Mouse (Mus musculus): Measurements from ENCODE around the gene Gm11939. TPM values are rescaled to one million over a fixed set of nuclear protein-coding genes. Genes with fewer than 3 reads are reported as not detected.
"Not testable (repeated sequence)": the region's sequence is repeated elsewhere in the genome, so short reads cannot be mapped to it uniquely, and the experiment has no call there.

Gm11939 gene
- total RNA-seq (2021), result not detected
- long read RNA-seq, experiment 1, result 0 reads
- long read RNA-seq, experiment 2, result 0 reads

GRCm38 (mm10) chr11:99559366-99559765, at the start of gene Gm11939:
Gene Gm11939, minus strand, starts transcription at chr11:99559466.
- DNase-seq (ENCODE audit: low spot score), result no peak

GRCm38 (mm10) chr11:99603208-99603607, 43.9 kb upstream of the Gm11939 start, which contains the start of gene Gm11938:
Gene Gm11938, minus strand, starts transcription at chr11:99603308.
- not testable (repeated sequence) for DNase-seq (ENCODE audit: low spot score)

- DNase-seq (ENCODE audit: low spot score), result not testable (repeated sequence)
These were observed 38.5 kb upstream of the Gm11939 start, which contains the start of gene Krtap9-3 for GRCm38 (mm10) chr11:99597742-99598141. Gene Krtap9-3, minus strand, starts transcription at chr11:99598105.

GRCm38 (mm10) chr11:99590981-99591380, 31.7 kb upstream of the Gm11939 start, which contains the start of gene Krtap1-3:
Gene Krtap1-3, minus strand, starts transcription at chr11:99591339.
- no peak for DNase-seq (ENCODE audit: low spot score)

GRCm38 (mm10) chr11:99585096-99585495, 25.8 kb upstream of the Gm11939 start:
- DNase-seq (ENCODE audit: low spot score), result no peak

- no peak for DNase-seq (ENCODE audit: low spot score)
These were observed 24.0 kb upstream of the Gm11939 start, which contains the start of gene Krtap1-4 for GRCm38 (mm10) chr11:99583245-99583704. Gene Krtap1-4, minus strand, starts transcription at chr11:99583654.

GRCm38 (mm10) chr11:99581564-99581963, 22.3 kb upstream of the Gm11939 start:
- no peak for DNase-seq (ENCODE audit: low spot score)

GRCm38 (mm10) chr11:99581051-99581450, 21.8 kb upstream of the Gm11939 start:
- no peak for DNase-seq (ENCODE audit: low spot score)

GRCm38 (mm10) chr11:99580636-99581035, 21.4 kb upstream of the Gm11939 start, which contains the start of gene Krtap1-5:
Gene Krtap1-5, minus strand, starts transcription at chr11:99581016.
- DNase-seq (ENCODE audit: low spot score), result no peak

- peak; percentile 44 for DNase-seq (ENCODE audit: low spot score)
These were observed 14.8 kb upstream of the Gm11939 start for GRCm38 (mm10) chr11:99574106-99574505.

GRCm38 (mm10) chr11:99573164-99573563, 13.9 kb upstream of the Gm11939 start:
- no peak for DNase-seq (ENCODE audit: low spot score)

- no peak for DNase-seq (ENCODE audit: low spot score)
These were observed 7.3 kb upstream of the Gm11939 start, which contains the start of gene Krtap3-1 for GRCm38 (mm10) chr11:99566530-99566929. Gene Krtap3-1, minus strand, starts transcription at chr11:99566630.

- DNase-seq (ENCODE audit: low spot score), result no peak
These were observed 3.3 kb upstream of the Gm11939 start for GRCm38 (mm10) chr11:99562580-99562979.

- no peak for DNase-seq (ENCODE audit: low spot score)
These were observed 1.1 kb downstream of the Gm11939 start for GRCm38 (mm10) chr11:99557976-99558745.

- no peak for DNase-seq (ENCODE audit: low spot score)
These were observed 2.5 kb downstream of the Gm11939 start, which contains the start of gene Krtap3-2 for GRCm38 (mm10) chr11:99556753-99557152. Gene Krtap3-2, minus strand, starts transcription at chr11:99556853.

GRCm38 (mm10) chr11:99556195-99556594, 3.1 kb downstream of the Gm11939 start:
- DNase-seq (ENCODE audit: low spot score), result no peak

- no peak for DNase-seq (ENCODE audit: low spot score)
These were observed 8.5 kb downstream of the Gm11939 start, which contains the start of gene Krtap3-3 for GRCm38 (mm10) chr11:99550765-99551164. Gene Krtap3-3, minus strand, starts transcription at chr11:99550865.

GRCm38 (mm10) chr11:99547892-99548291, 11.4 kb downstream of the Gm11939 start:
- no peak for DNase-seq (ENCODE audit: low spot score)

GRCm38 (mm10) chr11:99539721-99540120, 19.5 kb downstream of the Gm11939 start:
- no peak for DNase-seq (ENCODE audit: low spot score)

GRCm38 (mm10) chr11:99521288-99521860, 37.9 kb downstream of the Gm11939 start, which contains the start of gene Krt39:
Gene Krt39, minus strand, starts transcription at chr11:99521338.
- no peak for DNase-seq (ENCODE audit: low spot score)

- DNase-seq (ENCODE audit: low spot score), result no peak
These were observed 45.2 kb downstream of the Gm11939 start for GRCm38 (mm10) chr11:99514098-99514497.

All from gastrocnemius, adult 18-20 months (tissue).